Mouse (Mus musculus): ENCODE measurements around the gene Obscn. TPM values are rescaled to one million over a fixed set of nuclear protein-coding genes. Genes with fewer than 3 reads are reported as not detected.

Obscn gene
- polyA plus RNA-seq, 1 experiment from 2014 or later, result 0.42 TPM

DNA sequence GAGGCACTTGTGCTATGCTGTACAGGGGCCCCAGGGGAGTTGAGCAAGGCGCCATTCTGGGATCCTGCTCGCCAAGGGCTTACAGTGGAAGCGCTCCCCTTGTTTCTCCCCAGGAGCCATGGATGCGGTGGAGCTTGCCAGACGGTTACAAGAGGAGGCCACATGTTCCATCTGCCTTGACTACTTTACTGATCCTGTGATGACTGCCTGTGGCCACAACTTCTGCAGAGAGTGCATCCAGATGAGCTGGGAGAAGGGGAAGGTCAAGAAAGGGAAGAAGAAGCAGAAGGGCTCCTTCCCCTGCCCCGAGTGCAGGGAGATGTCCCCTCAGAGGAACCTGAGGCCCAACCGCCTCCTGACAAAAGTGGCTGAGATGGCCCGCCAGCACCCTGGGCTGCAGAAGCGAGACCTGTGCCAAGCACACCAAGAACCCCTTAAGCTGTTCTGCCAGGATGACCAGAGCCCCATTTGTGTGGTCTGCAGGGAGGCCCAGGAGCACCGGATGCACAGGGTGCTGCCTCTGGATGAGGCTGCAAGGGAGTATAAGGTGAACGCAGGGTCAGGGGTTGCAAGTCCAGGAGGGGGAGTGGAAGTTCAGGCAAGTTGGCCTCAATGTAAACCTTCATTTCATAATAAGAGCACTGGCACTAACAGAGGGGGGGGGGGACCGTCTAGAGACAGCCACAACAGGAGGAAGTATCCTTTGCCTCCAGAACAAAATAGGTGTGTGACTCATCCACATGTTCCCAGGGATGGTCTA, 171.0 kb downstream of the Obscn start:
- 57% methylated on average over 12 of the region's 12 CpGs for WGBS
- peaks cover 14% of the 10 kb centered on the region; the same call in 1 of the 2 replicates for H3K36me3 ChIP-seq
- H3K4me1 ChIP-seq, result peaks cover 14% of the 10 kb centered on the region; the same call in 1 of the 2 replicates
- no peak for ATAC-seq (ENCODE audit: low FRiP score, low read depth)
- no peaks in the 10 kb centered on the region for H3K9me3 ChIP-seq
- H3K27me3 ChIP-seq (replicated peaks), result 0 out of 2 replicates have a peak, but pooled peaks cover 3% of the 10 kb centered on the region
- H3K27ac ChIP-seq, result no peak overlapping the region
- no peak overlapping the region for H3K4me3 ChIP-seq
- no peak overlapping the region for H3K9ac ChIP-seq
- H3K4me2 ChIP-seq (replicated peaks), result no peak overlapping the region

DNA sequence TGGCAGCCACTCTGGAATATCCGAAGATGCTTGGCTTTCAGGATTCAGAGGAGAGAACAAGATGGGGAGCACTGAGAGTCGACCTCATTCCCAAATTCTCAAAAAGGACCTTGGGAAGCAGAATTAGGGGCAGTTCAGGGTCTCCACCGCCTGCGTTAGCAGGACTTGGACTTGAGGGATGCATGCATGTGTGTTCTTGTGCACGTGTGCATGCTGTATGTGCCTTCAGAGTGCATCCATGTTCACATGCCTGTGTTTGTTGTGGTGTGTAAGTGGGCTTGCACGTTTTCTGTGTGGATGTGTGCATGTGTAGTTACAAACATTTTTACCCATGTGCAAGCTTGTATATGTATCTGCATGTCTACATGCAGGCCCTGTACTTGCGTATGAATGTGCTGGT, 172.0 kb downstream of the Obscn start:
- no peak for ATAC-seq (ENCODE audit: low FRiP score, low read depth)
- Histone ChIP-seq H3K4me1 (peaks cover 19% of the 10 kb centered on the region), H3K36me3 (peaks cover 8% of the 10 kb centered on the region; the same call in 1 of the 2 replicates), H3K9me3 (no peaks in the 10 kb centered on the region), H3K27ac (no peak overlapping the region), H3K4me3 (no peak overlapping the region), H3K27me3 (replicated peaks) (0 out of 2 replicates have a peak, but pooled peaks cover 3% of the 10 kb centered on the region), H3K4me2 (replicated peaks) (no peak overlapping the region), H3K9ac (no peak overlapping the region)
- 89% methylated on average over 7 of the region's 7 CpGs for WGBS

DNA sequence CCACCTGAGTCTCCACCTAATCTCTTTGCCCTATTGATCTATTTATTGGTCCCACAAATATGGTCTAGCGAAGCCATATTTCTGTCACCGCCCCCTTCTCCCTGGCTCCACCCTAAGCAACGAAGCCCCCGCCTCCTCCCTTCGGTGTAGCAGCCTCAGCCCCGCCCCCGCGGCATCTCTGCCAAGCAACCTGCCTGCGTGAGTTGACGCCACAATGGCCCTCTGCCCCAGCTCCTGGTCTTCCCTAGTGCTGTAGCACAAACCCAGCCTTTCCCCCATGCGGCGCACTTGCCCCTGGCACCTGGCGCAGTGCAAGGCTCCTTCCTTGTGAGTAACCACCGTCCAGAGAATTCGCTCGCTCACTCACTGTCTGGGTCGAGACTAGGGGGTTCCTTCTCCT, 172.7 kb downstream of the Obscn start:
- Histone ChIP-seq H3K4me2 (replicated peaks) (peak overlapping the region; percentile 29; the same call in 1 of the 2 replicates), H3K9me3 (no peaks in the 10 kb centered on the region), H3K27me3 (replicated peaks) (0 out of 2 replicates have a peak, but pooled peaks cover 3% of the 10 kb centered on the region), H3K36me3 (peaks cover 6% of the 10 kb centered on the region; the same call in 1 of the 2 replicates), H3K4me1 (peaks cover 20% of the 10 kb centered on the region), H3K9ac (no peak overlapping the region), H3K27ac (no peak overlapping the region), H3K4me3 (no peak overlapping the region)
- 38% methylated on average over 17 of the region's 17 CpGs for WGBS
- ATAC-seq (ENCODE audit: low FRiP score, low read depth), result no peak

DNA sequence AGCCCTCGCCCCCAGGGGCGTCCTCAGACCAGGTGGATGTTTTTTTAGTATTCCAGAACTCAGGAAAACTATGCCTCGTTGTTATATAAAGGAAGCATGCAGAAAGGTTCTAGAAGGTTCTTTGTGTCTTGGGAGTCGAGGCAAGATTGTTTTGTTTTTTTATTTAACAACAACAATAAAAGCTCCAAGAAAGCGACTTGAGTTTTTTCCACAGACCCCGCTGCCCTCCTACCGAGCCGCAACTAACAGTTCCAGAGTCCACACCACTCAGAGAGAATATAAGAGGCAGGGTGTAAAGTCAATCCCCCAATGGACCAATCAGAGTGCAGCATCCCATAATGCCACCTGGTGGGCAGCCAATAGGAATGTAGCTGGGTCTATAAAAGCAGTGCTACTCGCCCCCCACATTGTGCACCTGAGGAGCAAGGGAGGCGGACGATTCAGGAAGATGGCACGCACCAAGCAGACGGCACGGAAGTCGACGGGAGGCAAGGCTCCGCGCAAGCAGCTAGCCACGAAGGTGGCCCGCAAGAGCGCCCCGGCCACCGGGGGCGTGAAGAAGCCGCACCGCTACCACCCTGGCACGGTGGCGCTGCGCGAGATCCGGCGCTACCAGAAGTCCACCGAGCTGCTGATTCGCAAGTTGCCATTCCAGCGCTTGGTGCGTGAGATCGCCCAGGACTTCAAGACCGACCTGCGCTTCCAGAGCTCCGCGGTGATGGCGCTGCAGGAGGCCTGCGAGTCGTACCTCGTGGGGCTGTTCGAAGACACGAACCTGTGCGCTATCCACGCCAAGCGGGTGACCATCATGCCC, 174.6 kb downstream of the Obscn start:
- H3K4me3 ChIP-seq, result no peak overlapping the region
- no peaks in the 10 kb centered on the region for H3K9me3 ChIP-seq
- 0 out of 2 replicates have a peak overlapping the region, but pooled peaks have one; percentile 3 for H3K9ac ChIP-seq
- 58% methylated on average over 50 of the region's 50 CpGs for WGBS
- peaks cover 32% of the 10 kb centered on the region for H3K4me1 ChIP-seq
- no peak overlapping the region for H3K4me2 ChIP-seq (replicated peaks)
- peaks cover 10% of the 10 kb centered on the region; the same call in 1 of the 2 replicates for H3K36me3 ChIP-seq
- 0 out of 2 replicates have a peak, but pooled peaks cover 3% of the 10 kb centered on the region for H3K27me3 ChIP-seq (replicated peaks)
- H3K27ac ChIP-seq, result no peak overlapping the region
- ATAC-seq (ENCODE audit: low FRiP score, low read depth), result no peak

DNA sequence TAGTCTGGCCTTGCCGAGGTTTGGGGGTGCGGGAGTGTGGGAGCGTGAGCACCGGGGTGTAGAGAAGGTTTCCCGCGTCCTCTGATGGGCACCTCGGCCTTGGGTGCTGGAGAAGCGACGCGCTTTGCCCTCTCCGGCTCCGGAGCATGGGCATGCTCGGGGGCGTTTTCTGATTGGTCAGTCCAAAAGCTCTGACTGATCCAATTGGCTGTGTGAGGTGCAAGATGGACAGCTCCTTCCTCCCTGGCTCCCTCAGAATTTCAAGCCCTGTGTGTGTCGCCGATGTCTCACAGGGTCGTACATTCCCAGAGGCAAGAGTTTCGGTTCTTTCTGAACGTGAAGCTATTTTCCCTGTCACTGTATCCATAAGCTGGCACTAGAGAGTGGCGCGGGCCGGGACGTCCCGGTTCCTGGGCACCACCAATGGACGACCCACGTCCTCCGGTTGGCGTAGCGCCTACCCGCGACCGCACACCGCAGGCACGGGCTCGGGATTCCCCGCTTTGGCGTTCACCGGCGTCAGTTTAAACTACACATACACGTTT, 176.2 kb downstream of the Obscn start:
- Histone ChIP-seq H3K27me3 (replicated peaks) (0 out of 2 replicates have a peak, but pooled peaks cover 3% of the 10 kb centered on the region), H3K4me1 (peaks cover 31% of the 10 kb centered on the region), H3K9ac (peak overlapping the region; percentile 54), H3K4me2 (replicated peaks) (peak overlapping the region; percentile 69), H3K27ac (0 out of 2 replicates have a peak overlapping the region, but pooled peaks have one; percentile 60), H3K4me3 (peak overlapping the region; percentile 44), H3K9me3 (no peaks in the 10 kb centered on the region), H3K36me3 (peaks cover 10% of the 10 kb centered on the region; the same call in 1 of the 2 replicates)
- peak; percentile 86 for ATAC-seq (ENCODE audit: low FRiP score, low read depth)
- 3% methylated on average over 40 of the region's 40 CpGs for WGBS

DNA sequence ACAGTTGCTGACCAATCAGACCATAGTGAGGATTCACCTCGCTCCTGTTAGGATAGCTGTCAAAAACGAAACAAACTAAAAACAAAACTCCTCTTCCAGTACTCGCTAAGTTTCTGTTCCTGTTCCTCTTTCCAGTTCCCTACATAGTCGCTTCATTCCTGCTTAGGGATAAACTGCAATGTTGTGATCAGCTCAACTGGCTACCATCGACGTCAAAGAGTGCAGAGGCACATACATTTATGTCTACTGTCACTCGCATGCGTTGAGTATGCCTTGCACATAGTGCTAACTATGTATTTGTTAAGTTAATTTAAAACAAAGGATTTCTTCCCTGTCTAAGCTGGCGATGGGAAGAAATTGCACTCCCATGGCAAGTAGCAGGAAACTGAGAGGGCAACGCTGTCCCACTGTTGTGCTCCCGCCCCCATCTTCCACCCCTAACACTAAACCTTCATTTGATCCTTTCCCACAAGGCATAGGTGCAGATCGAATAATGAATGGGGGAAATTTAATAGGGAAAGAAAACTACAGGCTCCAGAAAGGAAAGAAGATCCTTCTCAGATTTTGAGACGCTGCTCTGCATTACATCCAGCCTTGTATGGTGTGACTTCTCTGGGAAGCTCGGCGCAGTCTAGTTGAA, 176.9 kb downstream of the Obscn start:
- H3K27me3 ChIP-seq (replicated peaks), result 0 out of 2 replicates have a peak, but pooled peaks cover 3% of the 10 kb centered on the region
- H3K4me2 ChIP-seq (replicated peaks), result peak overlapping the region; percentile 69
- H3K27ac ChIP-seq, result no peak overlapping the region
- peak overlapping the region; percentile 44 for H3K4me3 ChIP-seq
- 45% methylated on average over 15 of the region's 15 CpGs for WGBS
- no peak for ATAC-seq (ENCODE audit: low FRiP score, low read depth)
- H3K36me3 ChIP-seq, result peaks cover 10% of the 10 kb centered on the region; the same call in 1 of the 2 replicates
- no peaks in the 10 kb centered on the region for H3K9me3 ChIP-seq
- peak overlapping the region; percentile 54; the same call in 1 of the 2 replicates for H3K9ac ChIP-seq
- peaks cover 27% of the 10 kb centered on the region for H3K4me1 ChIP-seq

DNA sequence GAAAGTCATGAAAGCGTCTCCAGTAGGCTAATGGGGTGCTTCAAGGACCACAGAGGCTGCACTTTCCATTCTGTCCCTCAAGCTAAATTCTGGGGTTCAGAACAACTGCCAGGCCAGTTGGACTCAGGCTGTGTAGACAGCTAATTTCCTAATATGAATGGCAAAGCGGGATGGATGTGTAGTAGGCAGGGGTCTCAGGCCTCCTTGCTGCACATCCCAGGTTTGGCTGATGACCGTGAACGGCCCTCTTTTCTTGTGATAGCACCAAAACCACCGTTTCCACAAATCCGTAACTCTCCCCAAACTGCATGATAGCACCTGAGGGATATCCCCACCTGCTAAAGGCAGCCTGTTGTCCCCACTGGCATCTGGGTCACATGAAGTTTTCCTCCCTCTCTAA, 177.7 kb downstream of the Obscn start:
- no peak for ATAC-seq (ENCODE audit: low FRiP score, low read depth)
- peaks cover 10% of the 10 kb centered on the region; the same call in 1 of the 2 replicates for H3K36me3 ChIP-seq
- no peak overlapping the region for H3K27ac ChIP-seq
- no peaks in the 10 kb centered on the region for H3K9me3 ChIP-seq
- H3K4me2 ChIP-seq (replicated peaks), result peak overlapping the region; percentile 91; the same call in 1 of the 2 replicates
- no peak overlapping the region for H3K9ac ChIP-seq
- peaks cover 23% of the 10 kb centered on the region for H3K4me1 ChIP-seq
- WGBS, result 88% methylated on average over 6 of the region's 6 CpGs
- 0 out of 2 replicates have a peak, but pooled peaks cover 3% of the 10 kb centered on the region for H3K27me3 ChIP-seq (replicated peaks)
- H3K4me3 ChIP-seq, result no peak overlapping the region

DNA sequence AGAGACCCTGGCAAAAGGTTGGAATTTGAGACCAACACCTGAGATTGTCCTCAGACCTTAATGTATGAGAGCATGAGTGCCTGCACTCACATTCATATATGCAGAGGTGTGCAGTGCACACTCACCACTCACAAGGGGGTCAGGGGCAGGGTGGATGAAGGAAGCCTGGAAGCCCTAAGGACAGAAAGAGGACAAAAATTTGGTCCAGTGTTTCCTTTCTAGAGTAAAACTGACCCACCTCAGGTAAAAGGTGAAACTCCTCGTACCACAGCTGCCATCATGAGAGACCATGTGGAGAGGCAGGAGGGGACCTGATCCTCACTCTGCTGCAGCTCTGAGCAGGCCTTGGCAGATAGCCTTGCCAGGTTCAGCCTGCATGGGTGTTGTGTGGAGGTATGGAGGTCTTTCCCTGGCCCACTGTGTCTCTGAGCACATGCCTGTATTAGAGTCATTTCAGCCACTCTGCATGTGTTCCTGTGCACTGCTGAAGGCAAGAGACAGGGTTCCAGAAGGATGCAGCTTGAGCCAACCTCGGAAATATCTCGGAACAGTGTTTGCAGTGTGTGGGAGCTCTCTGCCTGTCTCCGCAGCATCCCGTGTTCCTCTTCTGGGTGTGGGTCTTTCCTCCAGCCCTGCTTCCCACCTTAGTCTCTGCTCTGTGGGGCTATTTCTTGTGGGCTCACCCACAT, 178.8 kb downstream of the Obscn start:
- peak overlapping the region; percentile 71 for H3K4me3 ChIP-seq
- 0 out of 2 replicates have a peak, but pooled peaks cover 3% of the 10 kb centered on the region for H3K27me3 ChIP-seq (replicated peaks)
- ATAC-seq (ENCODE audit: low FRiP score, low read depth), result no peak
- H3K36me3 ChIP-seq, result peaks cover 10% of the 10 kb centered on the region; the same call in 1 of the 2 replicates
- peaks cover 26% of the 10 kb centered on the region for H3K4me1 ChIP-seq
- WGBS, result 88% methylated on average over 5 of the region's 5 CpGs
- peak overlapping the region; percentile 91 for H3K4me2 ChIP-seq (replicated peaks)
- no peak overlapping the region for H3K27ac ChIP-seq
- H3K9ac ChIP-seq, result peak overlapping the region; percentile 87
- no peaks in the 10 kb centered on the region for H3K9me3 ChIP-seq

DNA sequence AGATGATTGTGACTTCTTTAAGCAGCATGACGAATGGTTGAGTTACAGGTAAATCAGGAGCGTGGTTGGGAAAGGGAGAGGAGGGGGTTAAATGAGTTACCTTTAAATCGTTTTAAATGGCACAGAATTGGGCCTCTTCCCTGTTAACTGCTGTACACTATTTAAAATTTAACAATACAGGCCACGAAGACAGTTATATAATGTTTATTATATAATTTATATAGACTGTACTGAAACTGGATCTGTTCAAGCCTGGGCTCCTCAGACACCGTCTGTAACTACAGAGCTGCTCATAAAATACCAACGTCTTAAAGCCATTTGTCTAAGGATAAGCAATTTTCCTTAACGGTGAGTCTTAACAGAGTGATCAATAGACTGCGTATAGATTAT, 180.3 kb downstream of the Obscn start:
- no peak for ATAC-seq (ENCODE audit: low FRiP score, low read depth)
- WGBS, result 29% methylated on average over 8 of the region's 8 CpGs
- Histone ChIP-seq H3K4me3 (peak overlapping the region; percentile 71), H3K4me1 (peaks cover 32% of the 10 kb centered on the region), H3K27ac (no peak overlapping the region), H3K36me3 (peaks cover 10% of the 10 kb centered on the region; the same call in 1 of the 2 replicates), H3K9ac (peak overlapping the region; percentile 87), H3K4me2 (replicated peaks) (peak overlapping the region; percentile 91), H3K27me3 (replicated peaks) (no peaks in the 10 kb centered on the region), H3K9me3 (no peaks in the 10 kb centered on the region)

DNA sequence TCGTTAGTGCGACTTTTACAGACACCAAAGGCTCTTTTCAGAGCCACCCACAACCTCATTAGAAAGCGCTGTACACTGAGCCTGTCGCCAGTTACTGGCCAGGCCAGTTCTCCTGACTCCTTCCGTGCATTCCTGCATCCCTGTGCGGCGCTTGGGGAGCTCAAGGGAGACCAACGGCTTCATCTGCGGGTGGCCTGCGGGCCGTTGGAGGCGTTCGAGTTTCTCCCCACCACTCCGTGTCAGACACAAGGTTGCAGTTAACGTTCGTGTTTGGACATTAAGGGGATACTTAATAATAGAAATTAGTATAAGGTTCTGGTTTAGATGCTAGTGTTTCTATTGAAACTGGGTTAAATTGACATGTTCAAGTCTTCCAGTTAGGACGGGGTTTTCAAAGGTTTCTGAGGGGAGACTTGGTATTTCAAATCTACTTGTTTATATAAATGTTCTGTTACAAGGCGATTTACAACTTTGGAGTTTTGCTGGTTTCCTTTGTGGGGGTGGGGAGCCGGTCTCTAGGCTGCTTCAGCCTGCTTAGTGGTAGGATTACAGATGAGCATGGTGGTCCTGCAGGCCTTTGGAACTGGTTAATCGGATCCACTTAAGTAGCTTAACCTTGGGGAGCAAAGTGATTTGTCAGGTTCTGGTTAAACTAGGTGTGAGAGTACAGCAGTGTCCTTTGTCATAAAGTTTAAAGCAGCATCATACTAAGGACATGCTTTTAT, 180.9 kb downstream of the Obscn start:
- ATAC-seq (ENCODE audit: low FRiP score, low read depth), result peak; percentile 39; the same call in 1 of the 2 replicates
- WGBS, result under 1% methylated on average over 20 of the region's 20 CpGs
- H3K4me3 ChIP-seq, result peak overlapping the region; percentile 71
- H3K36me3 ChIP-seq, result peaks cover 10% of the 10 kb centered on the region; the same call in 1 of the 2 replicates
- no peaks in the 10 kb centered on the region for H3K27me3 ChIP-seq (replicated peaks)
- peak overlapping the region; percentile 87 for H3K9ac ChIP-seq
- H3K4me2 ChIP-seq (replicated peaks), result peak overlapping the region; percentile 91
- H3K4me1 ChIP-seq, result peaks cover 32% of the 10 kb centered on the region
- no peaks in the 10 kb centered on the region for H3K9me3 ChIP-seq
- peak overlapping the region; percentile 93 for H3K27ac ChIP-seq

Data from neural tube, embryonic 12.5 days (tissue).